Comparison of ENCODE assay signal across 16 mouse cellular contexts in genomic region chr13:46844561-46845235, GRCm38 (mm10).
DNase-seq lines count a peak whose midpoint lies in the region; ATAC-seq lines count a peak whose summit lies in the region.
"Had no signal": no experiment of that assay in that cellular context is flagged by ENCODE, and none has a peak within 500 bp of the region (broad histone marks: within the 10 kb centered on the region; RNA-seq: fewer than 3 reads in every experiment).

No protein-coding gene starts in this region.

- peak; percentile 79 for ATAC-seq in frontal cortex, adult (ENCODE audit: low TSS enrichment)
- ATAC-seq: forebrain, embryonic 15.5 days; intestine, postnatal 0 days had no signal

- no peak for DNase-seq in frontal cortex, postnatal 25 days (ENCODE audit: low spot score in 2 of 2)
- DNase-seq in right cerebral cortex, adult 2 months (ENCODE audit: low spot score in 2 of 2) = peak; percentile 30 to 39
- DNase-seq in right cerebral cortex, postnatal 10 days (ENCODE audit: low spot score in 2 of 2) = no peak
- DNase-seq in cerebellum, adult 18-20 months = peak; percentile 65 to 69
- peak; percentile 55 to 62 for DNase-seq in cerebellum, postnatal 36 days
- no peak for DNase-seq in kidney, adult 8-10 months
- no peak for DNase-seq in kidney, postnatal 4 days
- DNase-seq: adrenal gland, postnatal 25 days; gastrocnemius, postnatal 25 days; heart, adult 2 months; layer of hippocampus, postnatal 36 days; right cerebral cortex, postnatal 25 days; spleen, adult 18-20 months had no signal

Comparison
In these comparisons a context has a peak if more than half of its experiments do, and no peak if none do; other contexts are left out.
1. DNase-seq: peak in right cerebral cortex, adult 2 months (2 of 2), cerebellum, adult 18-20 months (2 of 2) and cerebellum, postnatal 36 days (2 of 2); none in frontal cortex, postnatal 25 days (0 of 2), right cerebral cortex, postnatal 10 days (0 of 2), kidney, adult 8-10 months (0 of 2) and kidney, postnatal 4 days (0 of 2).